ENCODE assay signal across 9 mouse cellular contexts in genomic region chr4:57927464-57928205, GRCm38 (mm10). TPM values are rescaled to one million over a fixed set of nuclear protein-coding genes. Genes with fewer than 3 reads are reported as not detected.
DNase-seq lines count a peak whose midpoint lies in the region; ATAC-seq and TF ChIP-seq lines count a peak whose summit lies in the region.
"Had no signal": no experiment of that assay in that cellular context is flagged by ENCODE, and none has a peak within 500 bp of the region (broad histone marks: within the 10 kb centered on the region; RNA-seq: fewer than 3 reads in every experiment).

No protein-coding gene starts in this region.

- no peak for TF ChIP-seq POLR2A in heart, adult 2 months (IDR thresholded peaks at IDR 0.05; ENCODE audit: insufficient read depth, low read depth, low read length)

- H3K79me2 ChIP-seq in heart, adult 2 months (replicated peaks; ENCODE audit: control insufficient read depth, insufficient read depth, low read length) = no peaks in the 10 kb centered on the region

- H3K27ac ChIP-seq in heart, adult 2 months = no peak overlapping the region
- H3K27ac ChIP-seq in midbrain, postnatal 0 days (ENCODE audit: low read depth, low read length) = no peak overlapping the region
- H3K27ac ChIP-seq: limb, embryonic 13.5 days had no signal

- H3K4me2 ChIP-seq in midbrain, postnatal 0 days (ENCODE audit: low read depth, low read length, poor library complexity, severe bottlenecking) = no peak overlapping the region
- H3K4me2 ChIP-seq: limb, embryonic 13.5 days had no signal

- H3K9ac ChIP-seq in heart, adult 2 months (ENCODE audit: low read depth, low read length) = no peak overlapping the region
- H3K9ac ChIP-seq in midbrain, postnatal 0 days (replicated peaks; ENCODE audit: low read length, poor library complexity, severe bottlenecking) = no peak overlapping the region
- H3K9ac ChIP-seq: limb, embryonic 13.5 days had no signal

- peak; percentile 65 for ATAC-seq in common myeloid progenitor, adult 5-6 weeks (replicated peaks; ENCODE audit: low read depth, poor library complexity, severe bottlenecking)
- peak; percentile 31 for ATAC-seq in midbrain, postnatal 0 days (ENCODE audit: low FRiP score)

- H3K36me3 ChIP-seq in heart, adult 2 months (ENCODE audit: control insufficient read depth, insufficient read depth, low read length) = no peaks in the 10 kb centered on the region
- H3K36me3 ChIP-seq in midbrain, postnatal 0 days (ENCODE audit: insufficient read depth, low read length) = no peaks in the 10 kb centered on the region
- H3K36me3 ChIP-seq: limb, embryonic 13.5 days had no signal

- intact Hi-C loops in heart, adult 2 months (cut with DNase I) = loop anchor here (5.0 kb wide), 1 partner anchor 555 kb away; no protein-coding TSS in a partner anchor

- no peak for TF ChIP-seq EP300 in heart, adult 2 months (IDR thresholded peaks at IDR 0.05; ENCODE audit: insufficient read depth, low read depth, low read length)

- no peaks in the 10 kb centered on the region for H3K4me1 ChIP-seq in heart, adult 2 months (ENCODE audit: control insufficient read depth, insufficient read depth, low read length)
- no peaks in the 10 kb centered on the region; the same call in 1 of the 2 replicates for H3K4me1 ChIP-seq in midbrain, postnatal 0 days (ENCODE audit: insufficient read depth, low read length)

- H3K4me3 ChIP-seq in heart, adult 2 months = no peak overlapping the region
- H3K4me3 ChIP-seq in midbrain, postnatal 0 days (ENCODE audit: low read depth, low read length) = no peak overlapping the region
- H3K4me3 ChIP-seq: limb, embryonic 13.5 days had no signal

- H3K27me3 ChIP-seq in heart, adult 2 months (ENCODE audit: control insufficient read depth, insufficient read depth, low read length) = no peaks in the 10 kb centered on the region
- no peaks in the 10 kb centered on the region for H3K27me3 ChIP-seq in midbrain, postnatal 0 days (ENCODE audit: insufficient read depth, low read length)
- H3K27me3 ChIP-seq: limb, embryonic 13.5 days had no signal

- H3K9me3 ChIP-seq in midbrain, postnatal 0 days (ENCODE audit: low read length) = no peaks in the 10 kb centered on the region

- 23% methylated on average over 3 of the region's 3 CpGs for WGBS in heart, adult 2 months
- 17% methylated on average over 3 of the region's 3 CpGs for WGBS in midbrain, postnatal 0 days

- DNase-seq in heart, adult 2 months = no peak
- no peak for DNase-seq in heart, adult 9 months (ENCODE audit: low spot score in 2 of 2)
- DNase-seq in CD4-positive, CD25-positive, alpha-beta regulatory T cell, adult 2 months (ENCODE audit: low read depth, low spot score) = peak; percentile 65
- peak; percentile 41 for DNase-seq in kidney, adult 18-20 months
- DNase-seq in midbrain, postnatal 0 days (ENCODE audit: low spot score) = peak; percentile 88
- no peak for DNase-seq in left cerebral cortex, adult 11 months (ENCODE audit: low spot score)
- DNase-seq in right cerebral cortex, postnatal 10 days (ENCODE audit: low spot score in 2 of 2) = no peak

- TF ChIP-seq CTCF in heart, adult 2 months (IDR thresholded peaks at IDR 0.05) = peak; percentile 84
- peak; percentile 80 for TF ChIP-seq CTCF in midbrain, postnatal 0 days (IDR thresholded peaks at IDR 0.05)

RNA-seq across cellular contexts. Expression of gene D630039A03Rik, which starts 11.5 kb away (rescaled TPM):
- total RNA-seq in heart, adult 2 months (2021) = under 1 TPM; 0.13 to 0.27 TPM
- polyA plus RNA-seq in heart, adult 2 months (2012; rRNA removed) = 0.29 and 0.31 TPM in 2 replicates
- total RNA-seq in common myeloid progenitor, adult 5-6 weeks (2017) = not detected in 2 replicates
- total RNA-seq in midbrain, postnatal 0 days (2014; rRNA removed) = 0.27 TPM in 1 of 2 replicates, not detected in the other
- polyA plus RNA-seq in midbrain, postnatal 0 days (2015; fragmentation: Nextera tagmentation; extraction: Ambion mirVana) = 0.10 and 0.18 TPM in 2 replicates

RNA-seq across cellular contexts. Expression of gene Txn1, which starts 28.6 kb away (rescaled TPM):
- 100 to 1,000 TPM; 108 to 119 TPM for total RNA-seq in heart, adult 2 months (2021)
- 76.5 and 91.7 TPM in 2 replicates for polyA plus RNA-seq in heart, adult 2 months (2012; rRNA removed)
- total RNA-seq in common myeloid progenitor, adult 5-6 weeks (2017) = 148 and 206 TPM in 2 replicates
- 96.5 and 122 TPM in 2 replicates for total RNA-seq in midbrain, postnatal 0 days (2014; rRNA removed)
- polyA plus RNA-seq in midbrain, postnatal 0 days (2015; fragmentation: Nextera tagmentation; extraction: Ambion mirVana) = 352 and 374 TPM in 2 replicates

Comparison
In these comparisons a context has a peak if more than half of its experiments do, and no peak if none do; other contexts are left out.
1. DNase-seq: peak in CD4-positive, CD25-positive, alpha-beta regulatory T cell, adult 2 months (single experiment), kidney, adult 18-20 months (single experiment) and midbrain, postnatal 0 days (single experiment); none in heart, adult 2 months (0 of 2), heart, adult 9 months (0 of 2), left cerebral cortex, adult 11 months (single experiment) and right cerebral cortex, postnatal 10 days (0 of 2).